Mouse (Mus musculus): ENCODE measurements around the gene Pfkfb3.

Gene Pfkfb3

DNA sequence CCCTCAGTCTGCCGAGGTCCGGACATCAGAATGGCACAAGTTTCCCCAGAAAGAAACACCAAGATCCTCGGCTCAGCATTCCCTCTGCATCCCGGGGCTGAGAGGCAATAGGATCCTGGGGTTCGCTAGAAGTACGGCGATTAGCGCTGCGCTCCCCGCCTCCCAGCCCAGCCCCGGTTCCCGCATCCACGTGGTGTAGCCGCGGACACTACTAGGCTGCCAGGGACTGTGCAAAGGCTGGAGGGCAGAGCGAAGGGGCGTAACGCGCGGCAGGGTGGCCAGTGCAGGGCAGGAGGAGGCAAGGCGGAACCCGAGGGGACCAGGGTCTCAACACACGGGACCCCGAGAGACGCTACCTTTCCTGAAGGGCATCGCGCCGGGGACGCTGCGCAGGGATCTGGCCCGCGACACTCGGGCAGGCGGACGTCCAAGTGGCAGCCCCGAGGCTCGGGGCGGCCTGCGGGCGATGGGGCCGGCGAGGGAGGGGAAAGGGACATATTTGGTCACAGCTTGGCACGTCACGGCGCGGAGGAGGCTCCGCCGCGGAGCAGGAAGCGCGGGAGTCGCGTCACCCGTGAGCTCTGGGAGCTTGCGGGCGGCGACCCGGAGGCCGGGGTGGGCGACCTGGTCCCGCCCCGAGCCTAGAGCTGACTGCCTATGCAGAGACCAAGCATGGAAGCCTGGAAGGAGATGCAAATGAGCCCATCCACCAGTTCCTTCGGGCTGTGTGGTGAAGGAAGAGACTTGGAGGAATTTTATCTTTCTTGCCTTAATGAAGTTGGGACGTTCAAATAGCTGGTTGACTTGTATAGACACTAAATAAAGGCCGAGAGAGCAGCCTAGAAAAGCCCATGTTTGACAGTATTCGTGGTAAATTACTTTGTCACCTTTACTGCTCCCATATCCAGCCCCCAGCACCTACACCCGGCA, at the start of gene Pfkfb3:
Gene Pfkfb3, minus strand, starts transcription at position 607 of the 930 bp plus-strand sequence.
- peak; percentile 39 to 52 for DNase-seq (ENCODE audit: low spot score in 2 of 2)

GRCm38 (mm10) chr2:11602506-11603489, 48.9 kb upstream of the Pfkfb3 start:
- DNase-seq (ENCODE audit: low spot score in 2 of 2): peak; percentile 95 to 96

- no peak for DNase-seq (ENCODE audit: low spot score in 2 of 2)
Measured at GRCm38 (mm10) chr2:11601795-11602194, 47.9 kb upstream of the Pfkfb3 start.

GRCm38 (mm10) chr2:11597906-11598305, 44.0 kb upstream of the Pfkfb3 start:
- DNase-seq (ENCODE audit: low spot score in 2 of 2): no peak

GRCm38 (mm10) chr2:11596690-11597089, 42.8 kb upstream of the Pfkfb3 start:
- DNase-seq (ENCODE audit: low spot score in 2 of 2): no peak

DNA sequence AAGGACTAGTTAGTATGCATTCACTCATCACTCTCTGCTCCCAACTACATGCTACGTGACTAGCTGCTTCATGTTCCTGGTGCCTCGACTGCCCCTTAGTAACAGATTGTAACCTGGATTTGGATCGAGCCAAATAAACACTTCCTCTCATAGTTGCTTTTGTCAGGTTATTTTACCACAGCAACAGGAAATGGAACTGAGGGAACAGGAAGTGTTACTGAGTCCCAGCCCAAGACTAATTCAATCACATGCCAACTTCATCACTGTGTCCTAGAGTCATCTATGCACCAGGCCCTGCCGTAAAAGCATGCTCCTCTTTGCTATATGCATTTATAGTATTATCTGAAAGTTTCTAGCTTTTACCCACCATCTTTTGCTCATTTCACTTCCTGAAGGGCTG, 34.1 kb upstream of the Pfkfb3 start:
- DNase-seq (ENCODE audit: low spot score in 2 of 2): no peak

- no peak for DNase-seq (ENCODE audit: low spot score in 2 of 2)
Measured at GRCm38 (mm10) chr2:11579399-11579798, 25.5 kb upstream of the Pfkfb3 start.

- DNase-seq (ENCODE audit: low spot score in 2 of 2): no peak
Measured at GRCm38 (mm10) chr2:11578187-11578586, 24.3 kb upstream of the Pfkfb3 start.

GRCm38 (mm10) chr2:11573684-11574083, 19.8 kb upstream of the Pfkfb3 start:
- no peak for DNase-seq (ENCODE audit: low spot score in 2 of 2)

GRCm38 (mm10) chr2:11571004-11571535, 17.2 kb upstream of the Pfkfb3 start:
- no peak for DNase-seq (ENCODE audit: low spot score in 2 of 2)

- no peak for DNase-seq (ENCODE audit: low spot score in 2 of 2)
Measured at GRCm38 (mm10) chr2:11568471-11568870, 14.6 kb upstream of the Pfkfb3 start.

DNA sequence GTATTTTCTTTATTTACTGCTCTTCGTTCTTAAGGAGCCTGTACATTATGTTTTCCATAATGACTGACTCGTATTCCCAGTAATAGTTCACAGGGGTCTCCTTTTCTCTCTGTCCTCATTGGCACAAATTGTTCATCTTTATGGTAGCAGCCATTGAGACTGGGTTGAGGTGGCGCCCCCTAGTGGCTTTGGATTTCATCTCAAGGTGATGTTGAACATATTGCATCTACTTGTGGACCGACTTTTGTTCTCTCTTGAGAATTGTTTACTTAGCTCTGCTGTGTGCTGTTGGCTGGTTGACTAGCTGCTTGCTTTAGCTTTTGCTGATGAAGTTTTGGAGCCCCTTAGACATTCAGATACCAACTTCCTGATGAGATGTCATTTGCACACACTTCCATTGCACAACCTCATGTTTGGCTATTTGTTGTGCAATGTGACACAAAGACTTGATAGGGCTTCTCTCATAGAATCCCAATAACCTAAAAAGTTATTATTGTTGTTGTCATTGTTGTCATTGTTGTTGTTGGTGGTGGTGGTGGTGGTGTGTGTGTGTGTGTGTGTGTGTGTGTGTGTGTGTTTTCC, 14.0 kb upstream of the Pfkfb3 start:
- no peak for DNase-seq (ENCODE audit: low spot score in 2 of 2)

GRCm38 (mm10) chr2:11566898-11567297, 13.0 kb upstream of the Pfkfb3 start:
- no peak for DNase-seq (ENCODE audit: low spot score in 2 of 2)

DNA sequence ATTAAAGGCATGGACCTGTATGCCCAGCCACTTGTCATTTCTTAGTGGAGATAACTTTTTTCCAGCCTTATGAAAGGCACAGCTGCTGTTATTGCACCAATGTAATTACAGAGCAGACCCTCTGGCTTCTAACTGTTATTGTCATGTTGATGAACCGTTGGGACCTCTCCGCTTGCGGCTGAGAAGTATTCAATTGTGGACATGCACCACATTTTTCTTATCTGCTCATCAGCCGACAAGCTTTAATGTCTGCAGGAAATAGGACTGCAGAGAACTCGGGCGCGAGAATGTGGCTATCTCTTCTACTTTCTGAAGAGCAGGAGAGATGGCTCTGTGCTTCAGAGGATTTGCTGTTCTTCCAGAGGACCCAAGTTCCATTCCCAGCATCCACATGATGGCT, 12.4 kb upstream of the Pfkfb3 start:
- no peak for DNase-seq (ENCODE audit: low spot score in 2 of 2)

GRCm38 (mm10) chr2:11564768-11565167, 10.9 kb upstream of the Pfkfb3 start:
- no peak for DNase-seq (ENCODE audit: low spot score in 2 of 2)

DNA sequence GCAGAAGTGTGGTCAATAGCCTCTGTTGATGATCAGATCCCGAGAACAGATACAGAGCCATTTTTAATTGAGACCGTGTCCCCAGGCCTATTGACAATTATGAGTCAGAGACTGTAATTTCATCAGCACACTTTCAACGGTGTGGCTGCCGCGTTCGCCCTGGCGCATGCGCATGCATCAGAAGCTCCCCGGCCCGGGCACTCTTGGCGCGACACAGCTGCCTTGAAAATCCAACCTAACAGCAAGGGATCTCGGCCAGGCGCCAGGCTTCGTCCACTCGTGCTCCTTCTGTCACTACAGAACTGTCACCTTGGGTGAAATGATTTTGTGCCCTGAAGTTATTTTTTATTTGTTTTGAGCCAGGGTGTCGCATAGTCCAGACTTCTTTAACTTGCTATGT, 9.4 kb upstream of the Pfkfb3 start:
- no peak for DNase-seq (ENCODE audit: low spot score in 2 of 2)

- DNase-seq (ENCODE audit: low spot score in 2 of 2): no peak
Measured at GRCm38 (mm10) chr2:11558654-11559053, 4.8 kb upstream of the Pfkfb3 start.

- DNase-seq (ENCODE audit: low spot score in 2 of 2): no peak
Measured at GRCm38 (mm10) chr2:11557244-11557643, 3.4 kb upstream of the Pfkfb3 start.

DNA sequence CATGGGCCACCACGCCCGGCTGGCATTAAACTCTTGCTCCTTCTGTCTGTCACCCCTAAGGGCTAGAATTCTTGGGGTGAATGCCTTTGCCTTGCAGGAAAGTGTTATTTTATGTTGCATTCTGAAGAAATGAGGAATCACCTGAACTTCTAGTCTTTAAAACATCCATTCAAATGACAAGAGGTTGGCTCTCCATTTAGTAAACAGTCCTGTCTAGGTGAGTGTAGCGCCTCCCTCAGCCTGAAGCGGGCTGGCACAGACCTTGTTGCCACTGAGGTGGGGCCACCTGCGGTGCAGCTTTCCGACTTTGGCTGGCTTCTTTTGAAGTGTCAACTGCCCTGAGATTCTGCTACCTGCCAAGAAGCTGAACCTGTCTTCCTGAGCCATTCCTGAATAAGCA, 1.4 kb upstream of the Pfkfb3 start:
- DNase-seq (ENCODE audit: low spot score in 2 of 2): no peak

- DNase-seq (ENCODE audit: low spot score in 2 of 2): no peak
Measured at GRCm38 (mm10) chr2:11552966-11553451, 868 bp downstream of the Pfkfb3 start.

DNA sequence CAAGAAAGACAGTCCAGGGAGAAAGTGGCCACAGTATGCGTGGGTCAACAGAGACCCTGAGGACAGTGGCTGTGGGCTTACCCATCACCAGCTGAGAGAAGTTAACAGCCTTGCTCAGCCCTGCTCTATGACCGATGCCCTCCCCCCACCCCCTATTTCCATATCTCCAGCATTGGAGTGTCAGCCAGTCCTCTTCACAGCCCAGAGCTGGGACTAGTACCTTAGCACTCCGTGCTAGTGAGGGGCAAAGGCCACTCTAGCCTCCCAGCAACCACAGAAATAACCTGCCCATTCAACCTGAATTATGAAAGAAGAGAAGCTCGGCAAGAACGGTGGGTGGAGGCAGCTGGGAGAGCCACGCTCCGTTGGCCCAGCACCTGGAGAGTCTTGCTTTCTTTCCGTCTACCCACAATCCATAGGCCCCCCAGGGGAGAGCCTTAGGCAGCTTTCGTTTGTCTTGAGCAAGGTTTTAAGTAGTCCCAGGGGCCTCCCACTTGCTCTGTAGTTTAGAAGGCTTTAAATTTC, 1.5 kb downstream of the Pfkfb3 start:
- DNase-seq (ENCODE audit: low spot score in 2 of 2): no peak
